Mouse (Mus musculus) heart, embryonic 14.5 days (tissue): ENCODE data around the gene Pcnx. TPM values are rescaled to one million over a fixed set of nuclear protein-coding genes. Genes with fewer than 3 reads are reported as not detected.
A peak's percentile ranks its signal among the peaks of the same experiment; 100 is the strongest.

ENCODE experiments used
- ATAC-seq: fragments of 200-750 bp; cut with Nextera tagmentation; 2 replicates; pipeline ENCODE4 v1.8.0; 2017; ENCODE audit warnings: low read depth, moderate TSS enrichment; ENCODE audit not compliant: insufficient number of reproducible peaks, insufficient read depth, low FRiP score
- H3K27ac ChIP-seq, 2 experiments: fragments of 200-500 bp in 1 of 2; fragments of 300-500 bp in 1 of 2; sonication (generic) in 1 of 2; replicated peaks in 1 of 2; 2 replicates each; pipeline ENCODE4 v1.5.1; 2012 to 2014; ENCODE audit warnings: low read depth in 2 of 2, low read length in 2 of 2, control low read depth in 1 of 2, mild to moderate bottlenecking in 1 of 2, mixed read lengths in 1 of 2; ENCODE audit not compliant: control insufficient read depth in 1 of 2, insufficient read depth in 1 of 2
- H3K27me3 ChIP-seq: fragments of 300-500 bp; sonication (generic); 2 replicates; pipeline ENCODE4 v1.6.1; 2014; ENCODE audit warnings: mild to moderate bottlenecking, low read length, control low read depth; ENCODE audit not compliant: control insufficient read depth, insufficient read depth
- H3K36me3 ChIP-seq: fragments of 300-500 bp; sonication (generic); 2 replicates; pipeline ENCODE4 v1.6.1; 2014; ENCODE audit warnings: mild to moderate bottlenecking, control low read depth, low read length, mixed read lengths; ENCODE audit not compliant: control insufficient read depth, insufficient read depth
- H3K4me1 ChIP-seq, 2 experiments: fragments of 200-500 bp in 1 of 2; fragments of 300-500 bp in 1 of 2; sonication (generic) in 1 of 2; 2 replicates each; pipeline ENCODE4 v1.6.1; 2012 to 2014; ENCODE audit warnings: low read length in 2 of 2, control low read depth in 1 of 2, mixed read lengths in 1 of 2; ENCODE audit not compliant: control insufficient read depth in 2 of 2, insufficient read depth in 2 of 2
- H3K4me2 ChIP-seq: fragments of 300-500 bp; sonication (generic); 2 replicates; pipeline ENCODE4 v1.6.1; 2014; ENCODE audit warnings: mild to moderate bottlenecking, low read length
- H3K4me3 ChIP-seq, 2 experiments: fragments of 200-500 bp in 1 of 2; fragments of 300-500 bp in 1 of 2; sonication (generic) in 1 of 2; 2 replicates each; pipeline ENCODE4 v1.5.1; 2012 to 2014; ENCODE audit warnings: low read length in 2 of 2, mild to moderate bottlenecking in 2 of 2, control low read depth in 1 of 2, low read depth in 1 of 2, moderate library complexity in 1 of 2; ENCODE audit not compliant: control insufficient read depth in 1 of 2, insufficient read depth in 1 of 2
- H3K9ac ChIP-seq: fragments of 300-500 bp; sonication (generic); 2 replicates; pipeline ENCODE4 v1.6.1; 2014; ENCODE audit warnings: mild to moderate bottlenecking, low read length
- H3K9me3 ChIP-seq: fragments of 300-500 bp; sonication (generic); 2 replicates; pipeline ENCODE4 v1.6.1; 2016; ENCODE audit warnings: low read length, control low read depth; ENCODE audit not compliant: control insufficient read depth
- WGBS: fragments of 180-500 bp; shearing (Covaris S2); extraction: QIAGEN DNeasy Blood & Tissue Kit; methylation state at CpG from one replicate; pipeline ENCODE4 v1.1.7; 2014; 5-methylcytosine and 5-hydroxymethylcytosine counted together
- polyA plus RNA-seq: library from polyadenylated mRNA; unstranded; fragments of >200 nt; fragmentation: Nextera tagmentation; extraction: Ambion mirVana; gene quantifications from 2 replicates; pipeline ENCODE4 v1.2.1, GENCODE M21; 2014

Gene Pcnx
- polyA plus RNA-seq, 1 experiment from 2014 or later: 15.4 TPM

GRCm38 (mm10) chr12:81841046-81841445 is 18.8 kb upstream of the Pcnx start:
- no peak overlapping the region for H3K4me2 ChIP-seq
- H3K27ac ChIP-seq: no peak overlapping the region
- no peaks in the 10 kb centered on the region for H3K9me3 ChIP-seq
- H3K9ac ChIP-seq: no peak overlapping the region
- H3K4me1 ChIP-seq: peaks cover 11 to 13% of the 10 kb centered on the region in 2 experiments
- ATAC-seq: no peak
- no peaks in the 10 kb centered on the region for H3K36me3 ChIP-seq
- no peak overlapping the region for H3K4me3 ChIP-seq
- no peaks in the 10 kb centered on the region for H3K27me3 ChIP-seq
- 54% methylated on average over 5 of the region's 5 CpGs for WGBS

DNA sequence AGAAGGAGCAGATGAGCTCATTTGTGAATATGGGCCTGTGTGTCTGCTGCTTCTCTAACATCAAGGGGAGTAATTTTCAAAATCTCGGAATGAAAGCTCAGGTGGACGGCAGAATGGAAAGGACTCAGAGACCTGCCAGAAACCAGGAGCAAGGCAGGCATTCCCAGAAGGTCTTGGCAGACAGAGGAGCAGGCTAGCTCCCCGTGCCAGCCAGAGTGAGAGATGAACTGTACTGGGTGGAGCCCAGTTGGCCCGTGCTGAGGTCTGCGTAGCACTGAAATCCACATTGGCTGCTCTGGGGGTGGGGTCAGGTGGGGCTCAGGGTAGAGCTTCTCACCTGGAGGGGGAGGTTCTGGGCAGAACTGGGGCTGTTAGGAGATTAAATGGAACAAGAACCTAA is 16.3 kb upstream of the Pcnx start:
- H3K4me2 ChIP-seq: no peak overlapping the region
- no peak overlapping the region for H3K4me3 ChIP-seq
- no peak for ATAC-seq
- no peaks in the 10 kb centered on the region for H3K27me3 ChIP-seq
- no peak overlapping the region for H3K9ac ChIP-seq
- H3K4me1 ChIP-seq: peaks cover 11 to 13% of the 10 kb centered on the region in 2 experiments
- H3K36me3 ChIP-seq: no peaks in the 10 kb centered on the region
- WGBS: 74% methylated on average over 5 of the region's 5 CpGs
- no peaks in the 10 kb centered on the region for H3K9me3 ChIP-seq
- no peak overlapping the region for H3K27ac ChIP-seq

GRCm38 (mm10) chr12:81844572-81844971 is 15.3 kb upstream of the Pcnx start:
- H3K9ac ChIP-seq: peak overlapping the region; percentile 45
- 0 out of 4 replicates have a peak overlapping the region, but pooled peaks of 1 of the 2 experiments have one; percentile 3 for H3K27ac ChIP-seq
- H3K27me3 ChIP-seq: no peaks in the 10 kb centered on the region
- 13% methylated on average over 13 of the region's 13 CpGs for WGBS
- peak overlapping the region; percentile 16 to 25; a peak in 3 of 4 replicates for H3K4me3 ChIP-seq
- H3K4me2 ChIP-seq: peak overlapping the region; percentile 64
- H3K36me3 ChIP-seq: no peaks in the 10 kb centered on the region
- no peaks in the 10 kb centered on the region for H3K9me3 ChIP-seq
- peaks cover 11 to 13% of the 10 kb centered on the region in 2 experiments for H3K4me1 ChIP-seq
- ATAC-seq: no peak

DNA sequence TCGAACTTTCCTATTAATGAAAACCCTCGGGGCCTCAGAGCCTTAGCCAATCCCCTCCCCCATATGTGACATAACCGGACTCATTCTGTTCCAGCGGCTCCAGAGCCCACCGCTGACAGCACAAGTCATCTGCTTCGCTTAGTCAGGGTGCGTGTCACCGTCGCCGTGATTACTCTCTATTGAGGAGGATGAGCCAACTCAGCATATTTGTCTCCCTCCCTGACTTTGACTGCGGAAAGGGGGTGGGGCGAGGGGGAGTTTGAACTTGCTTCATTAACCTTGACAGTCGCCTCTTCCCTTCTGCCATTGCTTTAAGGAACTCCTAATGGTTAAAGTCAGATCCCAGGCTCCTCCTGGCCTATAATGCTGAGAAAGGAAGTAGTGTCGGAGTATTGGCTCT is 14.8 kb upstream of the Pcnx start:
- no peaks in the 10 kb centered on the region for H3K27me3 ChIP-seq
- H3K9ac ChIP-seq: peak overlapping the region; percentile 45
- H3K36me3 ChIP-seq: no peaks in the 10 kb centered on the region
- H3K27ac ChIP-seq: 0 out of 4 replicates have a peak overlapping the region, but pooled peaks of 1 of the 2 experiments have one; percentile 3
- no peaks in the 10 kb centered on the region for H3K9me3 ChIP-seq
- peak overlapping the region; percentile 64 for H3K4me2 ChIP-seq
- peaks cover 11 to 13% of the 10 kb centered on the region in 2 experiments for H3K4me1 ChIP-seq
- no peak; the same call in 1 of the 2 replicates for ATAC-seq
- WGBS: 8% methylated on average over 14 of the region's 14 CpGs
- peak overlapping the region; percentile 16 to 25; a peak in 3 of 4 replicates for H3K4me3 ChIP-seq

GRCm38 (mm10) chr12:81849629-81850028 is 10.2 kb upstream of the Pcnx start:
- no peak for ATAC-seq
- Histone ChIP-seq H3K27ac (no peak overlapping the region; a peak in 1 of 4 replicates), H3K36me3 (no peaks in the 10 kb centered on the region), H3K9ac (no peak overlapping the region), H3K4me2 (no peak overlapping the region), H3K4me1 (peaks cover 11 to 12% of the 10 kb centered on the region in 2 experiments), H3K27me3 (no peaks in the 10 kb centered on the region), H3K9me3 (no peaks in the 10 kb centered on the region), H3K4me3 (no peak overlapping the region)
- WGBS: 54% methylated on average over 8 of the region's 8 CpGs

DNA sequence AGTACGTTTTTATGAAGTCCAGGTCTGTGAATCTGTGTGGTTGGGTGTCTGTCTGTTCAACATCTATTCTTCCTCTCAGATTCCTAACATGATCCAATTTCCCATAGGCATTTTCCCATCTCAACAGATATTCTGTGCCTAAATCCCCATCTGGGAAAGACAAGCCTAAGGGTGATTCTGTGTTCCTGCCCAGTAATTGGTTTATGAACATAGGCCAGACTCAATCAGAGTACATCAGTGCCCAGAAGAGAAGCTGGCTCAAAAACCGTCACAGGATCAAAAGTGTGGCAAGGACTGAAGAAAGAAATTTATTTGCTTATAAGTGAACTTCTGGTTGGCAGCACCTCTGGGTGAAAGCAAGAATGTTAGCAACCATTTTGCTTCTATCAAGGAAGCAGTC is 7.3 kb upstream of the Pcnx start:
- 83% methylated on average over 2 of the region's 2 CpGs for WGBS
- Histone ChIP-seq H3K9ac (no peak overlapping the region), H3K4me2 (no peak overlapping the region), H3K36me3 (no peaks in the 10 kb centered on the region), H3K4me3 (no peak overlapping the region), H3K27me3 (no peaks in the 10 kb centered on the region), H3K27ac (peak overlapping the region; percentile 28 to 33; a peak in 2 of 4 replicates), H3K9me3 (no peaks in the 10 kb centered on the region), H3K4me1 (peaks cover 7 to 17% of the 10 kb centered on the region in 2 experiments)
- ATAC-seq: no peak

DNA sequence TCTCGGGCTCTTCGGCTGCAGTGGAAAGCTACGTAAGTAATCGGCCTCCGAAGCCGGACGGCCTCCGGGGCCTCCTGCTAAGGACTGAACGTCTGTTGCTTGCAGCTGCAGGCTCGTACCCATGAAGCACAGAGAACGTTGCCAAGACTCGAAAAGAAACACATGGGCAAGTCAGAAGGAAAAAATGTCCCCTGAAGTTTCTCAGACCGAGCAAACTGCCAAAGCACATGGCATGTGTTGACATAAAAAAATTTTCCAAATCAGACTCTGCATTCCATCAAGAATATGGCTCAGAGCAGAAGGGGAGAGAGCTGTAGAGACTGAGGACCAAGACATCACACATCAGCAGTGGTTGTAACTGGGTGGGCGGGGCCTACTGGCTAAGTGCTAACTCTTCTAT is 6.8 kb upstream of the Pcnx start:
- Histone ChIP-seq H3K9ac (no peak overlapping the region), H3K4me2 (no peak overlapping the region), H3K27me3 (no peaks in the 10 kb centered on the region), H3K4me1 (peaks cover 8 to 17% of the 10 kb centered on the region in 2 experiments), H3K9me3 (no peaks in the 10 kb centered on the region), H3K4me3 (no peak overlapping the region), H3K27ac (peak overlapping the region; percentile 28 to 33; a peak in 2 of 4 replicates), H3K36me3 (no peaks in the 10 kb centered on the region)
- WGBS: 49% methylated on average over 14 of the region's 14 CpGs
- ATAC-seq: no peak

DNA sequence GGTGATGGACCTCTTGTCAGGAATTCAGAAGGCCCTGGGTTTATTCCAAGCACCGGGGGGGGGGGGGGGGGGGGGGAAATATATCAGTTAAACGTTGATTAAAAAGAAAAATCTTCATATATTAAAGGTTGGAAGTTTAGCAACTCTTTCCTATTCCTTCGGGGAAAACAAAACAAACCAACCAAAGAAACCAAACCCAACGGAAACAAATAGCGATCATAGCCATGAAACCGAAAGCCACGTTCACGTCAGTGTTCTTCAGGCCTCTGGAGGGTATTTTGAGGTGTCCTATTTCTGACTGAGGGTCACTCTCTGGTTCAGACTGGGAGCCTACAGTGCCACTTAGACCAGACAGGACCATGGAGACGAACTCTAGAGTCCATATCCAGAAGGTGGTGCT is 6.3 kb upstream of the Pcnx start:
- H3K27me3 ChIP-seq: no peaks in the 10 kb centered on the region
- H3K4me1 ChIP-seq: peaks cover 9 to 17% of the 10 kb centered on the region in 2 experiments
- no peaks in the 10 kb centered on the region for H3K36me3 ChIP-seq
- H3K27ac ChIP-seq: no peak overlapping the region
- H3K4me3 ChIP-seq: no peak overlapping the region
- H3K9me3 ChIP-seq: no peaks in the 10 kb centered on the region
- H3K9ac ChIP-seq: no peak overlapping the region
- ATAC-seq: no peak
- no peak overlapping the region for H3K4me2 ChIP-seq
- WGBS: 85% methylated on average over 9 of the region's 9 CpGs
